Mouse (Mus musculus) layer of hippocampus, adult 6 months (tissue): Measurements from ENCODE around the gene Idi2. TPM values are rescaled to one million over a fixed set of nuclear protein-coding genes. Genes with fewer than 3 reads are reported as not detected.

Experiments used
- long read RNA-seq, 2 experiments: library from polyadenylated mRNA; unstranded; transcript quantifications; one replicate each; pipeline ENCODE4 v2.0.0; 2019 to 2020
- microRNA-seq: library from miRNA; unstranded; fragments of <30 nt; microRNA quantifications from one replicate; pipeline ENCODE4 v1.2.0, GENCODE M21; 2020
- polyA plus RNA-seq: library from polyadenylated mRNA; unstranded; fragments of <200 nt; fragmentation: Nextera tagmentation; gene quantifications from 2 replicates; pipeline ENCODE4 v1.2.3, GENCODE M21; 2021

Idi2 gene
- polyA plus RNA-seq: not detected in 2 replicates
- long read RNA-seq, experiment 1: 0 reads
- long read RNA-seq, experiment 2: 0 reads

GRCm38 (mm10) chr13:8952563-8952962 is at the start of gene Idi2:
Idi2 (plus strand) TSS chr13:8952863.

GRCm38 (mm10) chr13:8948131-8948530 is 4.5 kb upstream of the Idi2 start, which contains the start of gene Gm9745:
Gm9745 (minus strand) TSS chr13:8948231.

GRCm38 (mm10) chr13:8995990-8996786 is 43.5 kb downstream of the Idi2 start, which contains the start of gene Gtpbp4:
Gtpbp4 (minus strand) TSS chr13:8996083.

Small RNA genes within 50 kb of the gene (microRNA-seq; reads per million reads assigned to microRNA genes)
- gene Gm22750: not detected

Other genes starting within 250 kb of the Idi2 start
- gene Wdr37, start 81.0 kb upstream of the Idi2 start, polyA plus RNA-seq: 19.4 and 22.9 TPM in 2 replicates
- 21.5 and 27.0 TPM in 2 replicates for gene Idi1, start 67.4 kb upstream of the Idi2 start, polyA plus RNA-seq
- not detected in 2 replicates for gene Gm9745, start 4.6 kb upstream of the Idi2 start, polyA plus RNA-seq
- gene Gtpbp4, start 43.2 kb downstream of the Idi2 start, polyA plus RNA-seq: 49.1 and 49.6 TPM in 2 replicates
- 8.6 and 9.7 TPM in 2 replicates for gene Larp4b, start 141.0 kb downstream of the Idi2 start, polyA plus RNA-seq